Mouse (Mus musculus) cerebellum, adult 2 months (tissue): ENCODE measurements around the gene Fundc2.

Experiments used
- CTCF ChIP-seq: fragments of 200-500 bp; IDR thresholded peaks from 2 replicates; pipeline ENCODE4 v1.5.1; 2011; ENCODE audit warnings: low read depth, mild to moderate bottlenecking, control low read depth, low read length, moderate library complexity, borderline replicate concordance; ENCODE audit not compliant: insufficient read depth
- POLR2A ChIP-seq: fragments of 200-500 bp; IDR thresholded peaks from 2 replicates; pipeline ENCODE4 v1.6.1; 2011; ENCODE audit warnings: low read length, control low read depth, borderline replicate concordance; ENCODE audit not compliant: insufficient read depth

DNA sequence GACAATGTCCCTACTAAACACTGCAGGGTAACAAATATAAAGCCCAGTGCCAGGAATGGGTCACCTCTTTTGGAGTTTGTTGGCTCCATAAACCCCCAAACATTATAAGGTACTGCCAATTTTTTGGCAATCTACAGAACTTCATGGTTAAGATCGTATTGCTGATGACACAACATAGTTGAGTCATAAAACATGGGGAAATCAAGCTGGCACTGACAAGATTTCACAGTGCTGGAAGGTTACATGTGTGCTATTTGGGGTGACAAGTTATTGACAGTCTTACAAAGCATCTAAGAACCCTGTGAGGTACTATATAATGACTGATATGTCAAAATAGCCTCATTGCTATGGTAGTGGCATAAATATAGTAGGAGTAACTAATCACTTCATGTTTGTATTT lies 1.0 kb upstream of the Fundc2 start:
- TF ChIP-seq POLR2A (no peak), CTCF (no peak)
